Mouse (Mus musculus) embryonic fibroblast, embryonic 13.5 days (primary cell): ENCODE results near the gene Proser1.

Source experiments
- CTCF ChIP-seq: IDR thresholded peaks from 2 replicates; pipeline ENCODE4 v1.5.1; 2011; ENCODE audit warnings: mild to moderate bottlenecking, control low read depth, low read length, moderate library complexity, borderline replicate concordance; ENCODE audit not compliant: insufficient read depth
- POLR2A ChIP-seq: IDR thresholded peaks from 2 replicates; pipeline ENCODE4 v1.6.1; 2011; ENCODE audit warnings: low read depth, mild to moderate bottlenecking, control low read depth, low read length, moderate library complexity

DNA sequence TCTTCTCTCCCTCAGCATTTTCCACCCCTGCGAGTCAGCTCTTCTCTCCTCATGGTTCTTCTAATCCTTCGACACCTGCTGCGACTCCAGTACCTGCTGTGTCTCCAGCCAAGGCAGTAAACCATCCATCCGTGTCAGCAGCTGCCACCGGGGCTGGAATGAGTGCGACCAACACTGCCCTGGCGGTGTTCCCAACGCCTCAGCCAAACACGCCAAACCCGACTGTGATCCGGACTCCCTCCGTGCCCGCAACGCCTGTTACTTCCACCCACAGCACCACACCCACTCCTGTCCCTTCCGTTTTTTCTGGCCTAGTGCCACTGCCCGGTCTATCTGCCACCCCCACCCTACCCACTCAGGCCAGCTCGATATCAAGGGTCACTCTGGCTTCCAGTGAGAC is 14.0 kb downstream of the Proser1 start:
- TF ChIP-seq CTCF, result no peak
- no peak for TF ChIP-seq POLR2A
